Mouse (Mus musculus): ENCODE results near the gene Syngr1. TPM values are rescaled to one million over a fixed set of nuclear protein-coding genes. Genes with fewer than 3 reads are reported as not detected.

Gene Syngr1
- total and polyA plus RNA-seq, 3 experiments = 44.2 to 86.9 (median 74.6) TPM

DNA sequence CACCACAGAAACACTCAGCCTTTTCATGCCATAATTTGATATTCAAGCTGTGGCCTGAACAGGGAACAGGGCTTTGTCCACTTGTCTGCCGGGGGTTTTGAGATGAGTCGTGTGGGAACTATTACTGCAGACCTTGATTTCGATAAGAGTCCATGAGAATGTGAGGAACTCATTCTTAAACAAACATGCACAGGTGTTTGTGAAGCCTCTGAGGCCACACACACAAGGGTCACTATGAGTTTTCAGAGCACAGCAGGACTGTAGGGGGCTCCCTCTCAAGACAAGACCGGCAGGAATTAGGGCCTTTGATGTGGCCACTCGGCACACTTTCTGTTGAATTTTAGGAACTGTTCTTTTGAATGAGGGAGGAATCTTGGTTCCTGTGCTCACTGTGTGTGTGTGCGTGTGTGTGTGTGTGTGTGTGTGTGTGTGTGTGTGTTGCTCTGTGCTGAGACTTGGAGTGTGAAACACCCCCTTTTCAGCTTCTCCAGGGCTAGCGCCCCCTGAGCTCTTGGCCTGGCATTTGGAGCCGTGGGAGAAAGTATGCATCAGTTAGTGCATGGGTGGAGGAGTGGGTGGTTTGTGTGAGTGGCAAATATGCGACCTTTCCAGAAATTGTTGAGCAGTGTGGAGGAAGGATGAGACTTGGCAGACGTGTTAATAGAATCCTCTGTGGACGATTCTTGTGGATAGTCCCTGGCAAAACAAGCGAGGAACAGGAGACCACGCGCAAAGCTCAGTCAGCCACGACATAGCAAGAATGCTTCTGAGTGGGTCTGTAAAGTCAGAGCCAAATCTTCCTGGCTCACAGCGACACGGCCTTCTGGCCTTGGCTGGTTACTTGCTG lies 47.0 kb downstream of the Syngr1 start:
- peaks cover 63% of the 10 kb centered on the region for H3K4me1 ChIP-seq (ENCODE audit: insufficient read depth, low read depth, low read length)
- TF ChIP-seq POLR2AphosphoS5 (IDR thresholded peaks at IDR 0.05; ENCODE audit: insufficient replicate concordance, low read depth, low read length) (no peak), CTCF (IDR thresholded peaks at IDR 0.05; ENCODE audit: low read depth, low read length) (no peak), GATA2 (IDR thresholded peaks at IDR 0.05; ENCODE audit: borderline replicate concordance, low read depth, low read length) (no peak), TAL1 (conservative IDR thresholded peaks at IDR 0.05; ENCODE audit: low read depth, low read length) (no peak), GATA1 (IDR thresholded peaks at IDR 0.05; ENCODE audit: borderline replicate concordance, low read length) (no peak)
- H3K9me3 ChIP-seq (replicated peaks) = no peaks in the 10 kb centered on the region
- DNase-seq (ENCODE audit: low spot score) (no peak), ATAC-seq (ENCODE audit: extremely low read depth, insufficient number of reproducible peaks, low FRiP score, poor library complexity, severe bottlenecking) (no peak)
- no peak overlapping the region; the same call in 1 of the 2 replicates for H3K4me3 ChIP-seq (ENCODE audit: low read depth, low read length)
- no peaks in the 10 kb centered on the region for H3K27me3 ChIP-seq (ENCODE audit: insufficient read depth, low read length)
- H3K36me3 ChIP-seq (replicated peaks) = peaks cover 83% of the 10 kb centered on the region

DNA sequence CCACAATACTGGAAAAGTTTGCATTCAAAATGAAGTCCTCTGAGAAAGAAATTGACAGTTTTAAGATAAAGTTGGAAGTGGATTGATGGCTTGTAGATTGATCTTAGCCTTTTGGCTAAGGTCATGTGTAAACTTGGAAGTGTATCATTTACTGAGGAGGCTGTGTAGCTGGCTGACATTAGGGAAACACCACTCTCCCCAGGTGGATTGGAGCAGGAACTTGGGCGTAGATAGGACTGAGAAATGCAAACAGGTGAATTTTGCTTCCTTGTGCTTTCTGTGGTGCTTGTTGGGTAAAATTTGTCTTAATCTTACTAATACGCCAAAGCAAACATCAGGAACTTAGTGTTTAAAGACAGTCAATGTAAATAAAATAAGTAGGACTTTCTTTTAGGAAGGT lies 49.2 kb downstream of the Syngr1 start:
- peaks cover 96% of the 10 kb centered on the region for H3K36me3 ChIP-seq (replicated peaks)
- no peaks in the 10 kb centered on the region for H3K27me3 ChIP-seq (ENCODE audit: insufficient read depth, low read length)
- no peak for DNase-seq (ENCODE audit: low spot score)
- no peak for TF ChIP-seq POLR2AphosphoS5 (IDR thresholded peaks at IDR 0.05; ENCODE audit: insufficient replicate concordance, low read depth, low read length)
- no peak for TF ChIP-seq GATA1 (IDR thresholded peaks at IDR 0.05; ENCODE audit: borderline replicate concordance, low read length)
- TF ChIP-seq GATA2 (IDR thresholded peaks at IDR 0.05; ENCODE audit: borderline replicate concordance, low read depth, low read length) = no peak
- TF ChIP-seq TAL1 (conservative IDR thresholded peaks at IDR 0.05; ENCODE audit: low read depth, low read length) = no peak
- no peak for TF ChIP-seq CTCF (IDR thresholded peaks at IDR 0.05; ENCODE audit: low read depth, low read length)
- ATAC-seq (ENCODE audit: extremely low read depth, insufficient number of reproducible peaks, low FRiP score, poor library complexity, severe bottlenecking) = no peak
- peaks cover 60% of the 10 kb centered on the region for H3K4me1 ChIP-seq (ENCODE audit: insufficient read depth, low read depth, low read length)
- no peaks in the 10 kb centered on the region for H3K9me3 ChIP-seq (replicated peaks)
- H3K4me3 ChIP-seq (ENCODE audit: low read depth, low read length) = no peak overlapping the region

DNA sequence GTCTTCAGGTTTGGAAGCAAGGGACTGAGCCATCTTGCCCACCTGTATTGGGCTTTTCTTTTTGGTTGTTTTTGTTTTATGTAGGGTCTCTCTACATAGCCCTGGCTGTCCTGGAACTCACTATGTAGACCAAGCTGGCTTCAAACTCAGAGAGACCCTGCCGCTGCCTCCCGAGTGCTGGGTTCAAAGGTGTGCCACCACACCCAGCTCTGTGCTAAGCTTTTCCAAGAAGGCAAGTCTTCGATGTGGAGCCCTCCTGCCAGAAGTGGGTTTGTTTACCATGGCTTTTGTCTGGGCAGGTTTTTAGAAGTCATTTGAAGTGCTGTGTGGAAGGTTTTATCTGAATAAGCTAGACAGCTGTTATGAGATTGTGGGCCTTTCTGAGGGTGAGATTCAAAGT lies 49.7 kb downstream of the Syngr1 start:
- peaks cover 99% of the 10 kb centered on the region for H3K36me3 ChIP-seq (replicated peaks)
- no peak for ATAC-seq (ENCODE audit: extremely low read depth, insufficient number of reproducible peaks, low FRiP score, poor library complexity, severe bottlenecking)
- no peak overlapping the region for H3K4me3 ChIP-seq (ENCODE audit: low read depth, low read length)
- H3K4me1 ChIP-seq (ENCODE audit: insufficient read depth, low read depth, low read length) = peaks cover 61% of the 10 kb centered on the region
- H3K9me3 ChIP-seq (replicated peaks) = no peaks in the 10 kb centered on the region
- DNase-seq (ENCODE audit: low spot score) = no peak
- H3K27me3 ChIP-seq (ENCODE audit: insufficient read depth, low read length) = no peaks in the 10 kb centered on the region
- TF ChIP-seq GATA1 (IDR thresholded peaks at IDR 0.05; ENCODE audit: borderline replicate concordance, low read length) = no peak
- TF ChIP-seq CTCF (IDR thresholded peaks at IDR 0.05; ENCODE audit: low read depth, low read length) = no peak
- TF ChIP-seq GATA2 (IDR thresholded peaks at IDR 0.05; ENCODE audit: borderline replicate concordance, low read depth, low read length) = no peak

GRCm38 (mm10) chr15:80142130-80142529 lies 51.0 kb downstream of the Syngr1 start:
- Histone ChIP-seq H3K36me3 (replicated peaks) (peaks cover 95% of the 10 kb centered on the region), H3K9me3 (replicated peaks) (no peaks in the 10 kb centered on the region), H3K4me3 (ENCODE audit: low read depth, low read length) (no peak overlapping the region), H3K27me3 (ENCODE audit: insufficient read depth, low read length) (no peaks in the 10 kb centered on the region), H3K4me1 (ENCODE audit: insufficient read depth, low read depth, low read length) (peaks cover 57% of the 10 kb centered on the region)
- DNase-seq (ENCODE audit: low spot score) (no peak), ATAC-seq (ENCODE audit: extremely low read depth, insufficient number of reproducible peaks, low FRiP score, poor library complexity, severe bottlenecking) (no peak)
- no peak for TF ChIP-seq GATA2 (IDR thresholded peaks at IDR 0.05; ENCODE audit: borderline replicate concordance, low read depth, low read length)
- TF ChIP-seq GATA1 (IDR thresholded peaks at IDR 0.05; ENCODE audit: borderline replicate concordance, low read length) = no peak
- no peak for TF ChIP-seq POLR2AphosphoS5 (IDR thresholded peaks at IDR 0.05; ENCODE audit: insufficient replicate concordance, low read depth, low read length)
- no peak for TF ChIP-seq TAL1 (conservative IDR thresholded peaks at IDR 0.05; ENCODE audit: low read depth, low read length)
- TF ChIP-seq CTCF (IDR thresholded peaks at IDR 0.05; ENCODE audit: low read depth, low read length) = no peak

GRCm38 (mm10) chr15:80143760-80144159 lies 52.6 kb downstream of the Syngr1 start:
- Histone ChIP-seq H3K4me3 (ENCODE audit: low read depth, low read length) (no peak overlapping the region), H3K36me3 (replicated peaks) (peaks cover 95% of the 10 kb centered on the region), H3K4me1 (ENCODE audit: insufficient read depth, low read depth, low read length) (peaks cover 46% of the 10 kb centered on the region), H3K27me3 (ENCODE audit: insufficient read depth, low read length) (no peaks in the 10 kb centered on the region), H3K9me3 (replicated peaks) (no peaks in the 10 kb centered on the region)
- ATAC-seq (ENCODE audit: extremely low read depth, insufficient number of reproducible peaks, low FRiP score, poor library complexity, severe bottlenecking) (no peak), DNase-seq (ENCODE audit: low spot score) (no peak)
- TF ChIP-seq GATA2 (IDR thresholded peaks at IDR 0.05; ENCODE audit: borderline replicate concordance, low read depth, low read length) = no peak
- no peak for TF ChIP-seq GATA1 (IDR thresholded peaks at IDR 0.05; ENCODE audit: borderline replicate concordance, low read length)
- TF ChIP-seq CTCF (IDR thresholded peaks at IDR 0.05; ENCODE audit: low read depth, low read length) = no peak
- TF ChIP-seq TAL1 (conservative IDR thresholded peaks at IDR 0.05; ENCODE audit: low read depth, low read length) = no peak
- no peak for TF ChIP-seq POLR2AphosphoS5 (IDR thresholded peaks at IDR 0.05; ENCODE audit: insufficient replicate concordance, low read depth, low read length)

DNA sequence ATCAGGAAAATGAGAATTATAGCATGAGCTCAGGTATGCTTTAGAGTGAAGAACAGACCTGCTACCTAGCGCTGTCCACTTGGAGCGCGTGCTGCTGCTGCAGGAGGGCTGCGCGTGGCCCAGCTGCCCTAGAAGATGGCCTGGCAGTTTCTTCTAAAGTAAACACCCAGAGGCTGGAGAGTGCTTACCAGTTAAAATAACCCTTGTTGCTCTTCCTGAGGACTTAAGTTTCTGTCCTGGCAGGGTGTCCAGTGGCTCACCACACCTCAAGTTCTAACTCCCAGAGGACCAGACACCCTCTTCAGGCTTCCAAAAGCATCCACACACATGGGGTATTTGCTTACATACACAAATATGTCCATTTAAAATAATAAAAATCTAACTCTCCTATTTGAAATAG lies 54.3 kb downstream of the Syngr1 start:
- DNase-seq (ENCODE audit: low spot score) = no peak
- no peaks in the 10 kb centered on the region for H3K27me3 ChIP-seq (ENCODE audit: insufficient read depth, low read length)
- TF ChIP-seq POLR2AphosphoS5 (IDR thresholded peaks at IDR 0.05; ENCODE audit: insufficient replicate concordance, low read depth, low read length) (no peak), GATA2 (IDR thresholded peaks at IDR 0.05; ENCODE audit: borderline replicate concordance, low read depth, low read length) (no peak), TAL1 (conservative IDR thresholded peaks at IDR 0.05; ENCODE audit: low read depth, low read length) (no peak), CTCF (IDR thresholded peaks at IDR 0.05; ENCODE audit: low read depth, low read length) (no peak), GATA1 (IDR thresholded peaks at IDR 0.05; ENCODE audit: borderline replicate concordance, low read length) (no peak)
- H3K36me3 ChIP-seq (replicated peaks) = peaks cover 95% of the 10 kb centered on the region
- H3K9me3 ChIP-seq (replicated peaks) = no peaks in the 10 kb centered on the region
- no peak overlapping the region for H3K4me3 ChIP-seq (ENCODE audit: low read depth, low read length)
- no peak for ATAC-seq (ENCODE audit: extremely low read depth, insufficient number of reproducible peaks, low FRiP score, poor library complexity, severe bottlenecking)
- peaks cover 35% of the 10 kb centered on the region for H3K4me1 ChIP-seq (ENCODE audit: insufficient read depth, low read depth, low read length)

All from G1E (cell line).